Mouse (Mus musculus) myocyte (in vitro differentiated cells): ENCODE data around the gene Igf2.

Source experiments
- E2F4 ChIP-seq: IDR thresholded peaks from one replicate; pipeline ENCODE4 v1.6.1; 2011; ENCODE audit warnings: mild to moderate bottlenecking, control low read depth, moderate library complexity; ENCODE audit not compliant: insufficient read depth
- MAX ChIP-seq: IDR thresholded peaks from one replicate; pipeline ENCODE4 v1.6.1; 2011; ENCODE audit warnings: low read depth, mild to moderate bottlenecking, control low read depth
- MYOG ChIP-seq, 3 experiments: IDR thresholded peaks; one replicate each; pipeline ENCODE4 v1.6.1; 2011; ENCODE audit warnings: control low read depth in 2 of 3, low read depth in 2 of 3, mild to moderate bottlenecking in 2 of 3; ENCODE audit not compliant: insufficient read length in 2 of 3, control insufficient read depth in 1 of 3, insufficient read depth in 1 of 3
- POLR2A ChIP-seq: IDR thresholded peaks from one replicate; pipeline ENCODE4 v1.6.1; 2011; ENCODE audit warnings: low read depth, mild to moderate bottlenecking, control low read depth, moderate library complexity; ENCODE audit not compliant: insufficient read length
- POLR2AphosphoS2 ChIP-seq: IDR thresholded peaks from one replicate; pipeline ENCODE4 v1.6.1; 2011; ENCODE audit warnings: low read depth, control low read depth; ENCODE audit not compliant: insufficient read length
- TCF12 ChIP-seq: IDR thresholded peaks from one replicate; pipeline ENCODE4 v1.6.1; 2011; ENCODE audit warnings: mild to moderate bottlenecking, control low read depth; ENCODE audit not compliant: poor library complexity, insufficient read depth, severe bottlenecking
- TCF3 ChIP-seq: IDR thresholded peaks from one replicate; pipeline ENCODE4 v1.6.1; 2011; ENCODE audit warnings: low read depth, control low read depth; ENCODE audit not compliant: insufficient read length
- USF1 ChIP-seq: IDR thresholded peaks from one replicate; pipeline ENCODE4 v1.6.1; 2011; ENCODE audit warnings: low read depth, mild to moderate bottlenecking, control low read depth, moderate library complexity

- no peak for TF ChIP-seq USF1
- TF ChIP-seq TCF3: no peak
- no peak for TF ChIP-seq POLR2AphosphoS2
- TF ChIP-seq POLR2A: no peak
- no peak for TF ChIP-seq MYOG (IDR thresholded peaks at IDR 0.05; ENCODE audit: control insufficient read depth in 1 of 3, insufficient read depth in 1 of 3, insufficient read length in 2 of 3, low read depth in 2 of 3)
- TF ChIP-seq E2F4: no peak
- TF ChIP-seq TCF12: no peak
- TF ChIP-seq MAX: no peak
Measured at GRCm38 (mm10) chr7:142678611-142679010, 12.0 kb upstream of the Igf2 start.
